Mouse (Mus musculus) inflammation-experienced regulatory T-cells, adult 16 weeks (primary cell): ENCODE measurements around the gene Prb1. TPM values are rescaled to one million over a fixed set of nuclear protein-coding genes. Genes with fewer than 3 reads are reported as not detected.

Source experiments
- polyA plus RNA-seq: library from polyadenylated mRNA; unstranded; fragments of 100-300 nt; shearing (Covaris generic); gene quantifications from one replicate; pipeline ENCODE4 v1.2.1, GENCODE M21; 2017

Prb1 gene
- polyA plus RNA-seq = not detected

DNA sequence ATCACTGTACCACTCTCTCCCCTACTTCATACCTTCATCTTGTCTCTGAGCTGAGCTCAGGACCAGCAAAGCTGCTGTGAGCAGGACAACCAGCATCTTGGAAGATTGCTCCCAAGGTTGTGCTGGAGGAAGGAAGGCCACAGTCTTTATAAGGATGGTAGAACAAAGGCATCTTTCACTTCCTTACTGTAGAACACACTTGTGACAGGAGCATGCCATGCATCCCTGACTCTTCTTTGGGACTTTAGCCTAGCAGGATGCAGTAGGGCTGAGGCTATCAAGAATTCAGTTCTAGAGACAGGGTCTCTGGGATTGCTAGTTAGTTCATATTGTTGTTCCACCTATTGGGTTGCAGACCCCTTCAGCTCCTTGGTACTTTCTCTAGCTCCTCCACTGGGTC lies at the start of gene Prb1:
TSS of gene Prb1 (minus strand) at position 101 of the 400 bp plus-strand sequence.

Other genes starting within 250 kb of the Prb1 start
- not detected for gene Prpmp5, start 104.2 kb upstream of the Prb1 start, polyA plus RNA-seq
- not detected for gene Gm8882, start 153.6 kb upstream of the Prb1 start, polyA plus RNA-seq